Mouse (Mus musculus): Measurements from ENCODE around the gene Psd4. TPM values are rescaled to one million over a fixed set of nuclear protein-coding genes. Genes with fewer than 3 reads are reported as not detected.

Gene Psd4
- total RNA-seq (2023): 162 TPM

GRCm38 (mm10) chr2:24367030-24367894 is at the start of gene Psd4:
TSS of gene Psd4 (plus strand) at chr2:24367580.

GRCm38 (mm10) chr2:24336545-24336944 is 30.8 kb upstream of the Psd4 start, which contains the start of gene Il1rn:
TSS of gene Il1rn (plus strand) at chr2:24336853.

Other genes with a start within 250 kb of the Psd4 start
- gene Il1f8, start 214.4 kb upstream of the Psd4 start, total RNA-seq (2023): not detected
- gene Il1f9, start 181.1 kb upstream of the Psd4 start, total RNA-seq (2023): 0.47 TPM
- not detected for gene Il1f6, start 152.2 kb upstream of the Psd4 start, total RNA-seq (2023)
- not detected for gene Il1f5, start 90.6 kb upstream of the Psd4 start, total RNA-seq (2023)
- not detected for gene Il1f10, start 76.4 kb upstream of the Psd4 start, total RNA-seq (2023)
- 0.44 TPM for gene Il1rn, start 30.7 kb upstream of the Psd4 start, total RNA-seq (2023)
- gene Pax8, start 108.0 kb downstream of the Psd4 start, total RNA-seq (2023): not detected

All from CD4-positive naive resting alpha-beta T cell, adult 76 days (primary cell).